Mouse (Mus musculus) inflammation-experienced regulatory T-cells, adult 6 months (primary cell): ENCODE data around the gene Gm38394. TPM values are rescaled to one million over a fixed set of nuclear protein-coding genes. Genes with fewer than 3 reads are reported as not detected.
"Not testable (repeated sequence)": the region's sequence is repeated elsewhere in the genome, so short reads cannot be mapped to it uniquely, and the experiment has no call there.

Experiments
- ATAC-seq: one replicate; pipeline ENCODE4 v1.8.0; 2017
- polyA plus RNA-seq, 3 experiments: library from polyadenylated mRNA; unstranded; fragments of 100-300 nt; shearing (Covaris generic); gene quantifications; one replicate each; pipeline ENCODE4 v1.2.1; 2017

Gm38394 gene
- polyA plus RNA-seq = 1 to 10 TPM; 2.8 to 3.6 (median 3.5) TPM

- ATAC-seq = peak; percentile 99
Measured at GRCm38 (mm10) chr1:133661203-133661933, at the start of gene Gm38394. Gene Gm38394 (minus strand): TSS chr1:133661318.

GRCm38 (mm10) chr1:133710895-133711294 lies 49.8 kb upstream of the Gm38394 start:
- no peak for ATAC-seq

GRCm38 (mm10) chr1:133709292-133709691 lies 48.2 kb upstream of the Gm38394 start:
- no peak for ATAC-seq

- not testable (repeated sequence) for ATAC-seq
Measured at GRCm38 (mm10) chr1:133701824-133702223, 40.7 kb upstream of the Gm38394 start.

GRCm38 (mm10) chr1:133697935-133698620 lies 37.0 kb upstream of the Gm38394 start:
- no peak for ATAC-seq

- ATAC-seq = no peak
Measured at GRCm38 (mm10) chr1:133695901-133696300, 34.8 kb upstream of the Gm38394 start.

GRCm38 (mm10) chr1:133694876-133695275 lies 33.8 kb upstream of the Gm38394 start:
- peak; percentile 43 for ATAC-seq

GRCm38 (mm10) chr1:133694301-133694700 lies 33.2 kb upstream of the Gm38394 start:
- ATAC-seq = no peak

GRCm38 (mm10) chr1:133693536-133694114 lies 32.5 kb upstream of the Gm38394 start:
- no peak for ATAC-seq

GRCm38 (mm10) chr1:133692195-133692594 lies 31.1 kb upstream of the Gm38394 start:
- ATAC-seq = no peak

GRCm38 (mm10) chr1:133691046-133691445 lies 29.9 kb upstream of the Gm38394 start:
- peak; percentile 9 for ATAC-seq

- ATAC-seq = peak; percentile 95
Measured at GRCm38 (mm10) chr1:133689897-133690296, 28.8 kb upstream of the Gm38394 start, which contains the start of gene Lax1. Gene Lax1 (minus strand): TSS chr1:133690108.

GRCm38 (mm10) chr1:133688301-133688700 lies 27.2 kb upstream of the Gm38394 start:
- no peak for ATAC-seq

GRCm38 (mm10) chr1:133685749-133686519 lies 24.8 kb upstream of the Gm38394 start:
- ATAC-seq = no peak

GRCm38 (mm10) chr1:133671801-133672200 lies 10.7 kb upstream of the Gm38394 start:
- no peak for ATAC-seq

- no peak for ATAC-seq
Measured at GRCm38 (mm10) chr1:133671266-133671665, 10.1 kb upstream of the Gm38394 start.

GRCm38 (mm10) chr1:133670776-133671175 lies 9.7 kb upstream of the Gm38394 start:
- ATAC-seq = no peak

- no peak for ATAC-seq
Measured at GRCm38 (mm10) chr1:133670190-133670589, 9.1 kb upstream of the Gm38394 start.

GRCm38 (mm10) chr1:133668618-133669017 lies 7.5 kb upstream of the Gm38394 start:
- no peak for ATAC-seq

GRCm38 (mm10) chr1:133667721-133668120 lies 6.6 kb upstream of the Gm38394 start:
- ATAC-seq = no peak

- not testable (repeated sequence) for ATAC-seq
Measured at GRCm38 (mm10) chr1:133665713-133666112, 4.6 kb upstream of the Gm38394 start.

GRCm38 (mm10) chr1:133664203-133664970 lies 3.3 kb upstream of the Gm38394 start:
- no peak for ATAC-seq
